Mouse (Mus musculus): Measurements from ENCODE around the gene Mvb12a. TPM values are rescaled to one million over a fixed set of nuclear protein-coding genes. Genes with fewer than 3 reads are reported as not detected.
"Not testable (repeated sequence)": the region's sequence is repeated elsewhere in the genome, so short reads cannot be mapped to it uniquely, and the experiment has no call there.

The Mvb12a gene
- polyA plus RNA-seq, 1 experiment from 2014 or later, result 69.0 TPM

GRCm38 (mm10) chr8:71528362-71529073, 14.2 kb upstream of the Mvb12a start:
- no peaks in the 10 kb centered on the region for H3K36me3 ChIP-seq
- no peak overlapping the region for H3K4me3 ChIP-seq
- no peak overlapping the region for H3K9ac ChIP-seq
- peaks cover 36% of the 10 kb centered on the region for H3K27me3 ChIP-seq
- no peaks in the 10 kb centered on the region for H3K9me3 ChIP-seq
- peak overlapping the region; percentile 61; the same call in 1 of the 2 replicates for H3K27ac ChIP-seq
- WGBS, result 69% methylated on average over 11 of the region's 11 CpGs
- no peak overlapping the region for H3K4me2 ChIP-seq (replicated peaks)
- no peak for ATAC-seq (ENCODE audit: insufficient number of reproducible peaks, insufficient read depth, low FRiP score, low TSS enrichment)
- H3K4me1 ChIP-seq, result peaks cover 7% of the 10 kb centered on the region; the same call in 1 of the 2 replicates

DNA sequence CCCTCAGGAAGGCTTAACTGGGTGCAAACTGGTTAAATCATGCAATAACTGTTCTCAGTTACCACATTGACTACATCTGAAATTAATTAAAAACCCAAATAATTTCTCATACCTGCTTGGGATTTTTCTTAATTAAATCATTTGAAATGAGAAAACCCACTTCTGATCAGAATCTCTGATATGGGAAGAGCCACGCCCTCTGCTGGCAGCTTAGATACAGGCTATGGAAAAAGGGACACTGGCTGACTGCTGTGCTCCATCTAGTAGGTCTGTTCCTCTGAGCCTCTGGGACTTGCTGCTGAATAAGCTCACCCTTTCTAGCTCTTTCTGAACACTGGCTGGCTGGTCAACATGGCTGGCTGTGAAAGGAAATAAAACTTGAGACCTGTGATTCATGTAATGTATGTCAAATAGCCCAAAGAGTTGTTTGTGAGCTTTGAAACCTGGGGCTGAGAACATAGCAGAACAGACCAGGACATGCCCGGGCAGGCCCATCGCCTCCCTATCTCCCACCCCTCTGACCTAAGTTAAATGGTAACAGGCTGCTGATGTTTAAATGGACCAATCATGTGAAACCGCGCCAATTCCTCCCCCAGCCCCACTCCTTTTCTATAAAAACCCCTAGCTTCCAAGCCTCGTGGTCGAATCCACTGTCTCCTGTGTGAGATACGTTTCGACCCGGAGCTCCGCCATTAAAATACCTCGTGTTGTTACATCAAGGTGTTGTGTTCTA, 11.8 kb upstream of the Mvb12a start:
- H3K4me2 ChIP-seq (replicated peaks); H3K27ac ChIP-seq; H3K9ac ChIP-seq; H3K36me3 ChIP-seq; H3K4me3 ChIP-seq; H3K4me1 ChIP-seq; H3K9me3 ChIP-seq; ATAC-seq (ENCODE audit: insufficient number of reproducible peaks, insufficient read depth, low FRiP score, low TSS enrichment): not testable (repeated sequence)
- peaks cover 16% of the 10 kb centered on the region for H3K27me3 ChIP-seq
- 59% methylated on average over 6 of the region's 12 CpGs for WGBS

DNA sequence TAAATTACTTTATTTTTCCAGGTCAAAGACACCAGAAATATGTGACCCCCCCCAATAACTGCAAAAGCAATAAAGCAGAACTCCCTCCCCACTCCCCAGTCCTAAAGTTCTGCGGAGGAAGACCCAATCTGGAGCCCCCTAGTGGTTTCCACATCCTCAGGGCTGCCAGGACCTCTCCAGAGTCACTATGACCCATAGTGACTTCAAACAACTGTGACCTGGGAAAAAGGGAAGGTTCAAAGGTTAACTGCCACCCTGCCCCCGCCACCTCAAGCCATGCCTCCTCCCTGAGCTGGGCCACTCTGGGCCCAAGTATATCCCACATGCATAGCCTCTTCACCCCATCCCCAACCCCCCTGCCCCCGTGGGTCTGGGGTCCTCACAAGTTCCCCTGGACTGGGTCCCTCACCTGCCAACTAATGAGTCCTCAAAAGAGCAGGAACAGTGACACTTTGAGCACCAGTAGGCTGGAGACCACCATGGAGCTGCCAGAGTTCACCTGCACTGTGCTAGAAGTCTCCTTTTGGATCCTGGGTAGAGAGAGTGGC, 8.4 kb upstream of the Mvb12a start:
- no peak overlapping the region for H3K27ac ChIP-seq
- 33% methylated on average over 3 of the region's 3 CpGs for WGBS
- ATAC-seq (ENCODE audit: insufficient number of reproducible peaks, insufficient read depth, low FRiP score, low TSS enrichment), result no peak
- H3K9ac ChIP-seq, result no peak overlapping the region
- no peaks in the 10 kb centered on the region for H3K9me3 ChIP-seq
- H3K27me3 ChIP-seq, result 0 out of 2 replicates have a peak, but pooled peaks cover 8% of the 10 kb centered on the region
- H3K4me3 ChIP-seq, result no peak overlapping the region
- no peak overlapping the region for H3K4me2 ChIP-seq (replicated peaks)
- peaks cover 5% of the 10 kb centered on the region for H3K4me1 ChIP-seq
- no peaks in the 10 kb centered on the region for H3K36me3 ChIP-seq

DNA sequence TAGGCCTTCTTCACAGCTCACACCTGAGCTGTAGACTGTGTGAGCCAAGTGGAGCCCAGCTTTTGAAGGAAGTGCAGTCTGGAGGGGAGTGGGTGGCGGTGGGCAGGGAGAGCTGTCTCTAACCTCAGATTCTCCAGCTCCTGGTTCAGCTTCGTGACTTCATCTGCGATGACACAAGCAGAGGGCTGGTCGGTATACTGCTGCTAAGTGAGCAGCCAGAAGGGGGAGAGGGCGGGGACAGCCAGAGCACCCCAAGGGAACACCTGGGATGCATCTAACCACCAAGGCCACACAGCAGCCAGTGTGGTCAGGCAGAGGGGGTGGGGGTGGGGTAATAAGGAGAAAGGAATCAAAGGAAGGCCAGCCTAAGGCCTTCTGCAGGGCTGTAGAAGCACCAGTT, 7.1 kb upstream of the Mvb12a start:
- H3K27me3 ChIP-seq, result 0 out of 2 replicates have a peak, but pooled peaks cover 9% of the 10 kb centered on the region
- ATAC-seq (ENCODE audit: insufficient number of reproducible peaks, insufficient read depth, low FRiP score, low TSS enrichment), result no peak
- WGBS, result 65% methylated on average over 5 of the region's 5 CpGs

DNA sequence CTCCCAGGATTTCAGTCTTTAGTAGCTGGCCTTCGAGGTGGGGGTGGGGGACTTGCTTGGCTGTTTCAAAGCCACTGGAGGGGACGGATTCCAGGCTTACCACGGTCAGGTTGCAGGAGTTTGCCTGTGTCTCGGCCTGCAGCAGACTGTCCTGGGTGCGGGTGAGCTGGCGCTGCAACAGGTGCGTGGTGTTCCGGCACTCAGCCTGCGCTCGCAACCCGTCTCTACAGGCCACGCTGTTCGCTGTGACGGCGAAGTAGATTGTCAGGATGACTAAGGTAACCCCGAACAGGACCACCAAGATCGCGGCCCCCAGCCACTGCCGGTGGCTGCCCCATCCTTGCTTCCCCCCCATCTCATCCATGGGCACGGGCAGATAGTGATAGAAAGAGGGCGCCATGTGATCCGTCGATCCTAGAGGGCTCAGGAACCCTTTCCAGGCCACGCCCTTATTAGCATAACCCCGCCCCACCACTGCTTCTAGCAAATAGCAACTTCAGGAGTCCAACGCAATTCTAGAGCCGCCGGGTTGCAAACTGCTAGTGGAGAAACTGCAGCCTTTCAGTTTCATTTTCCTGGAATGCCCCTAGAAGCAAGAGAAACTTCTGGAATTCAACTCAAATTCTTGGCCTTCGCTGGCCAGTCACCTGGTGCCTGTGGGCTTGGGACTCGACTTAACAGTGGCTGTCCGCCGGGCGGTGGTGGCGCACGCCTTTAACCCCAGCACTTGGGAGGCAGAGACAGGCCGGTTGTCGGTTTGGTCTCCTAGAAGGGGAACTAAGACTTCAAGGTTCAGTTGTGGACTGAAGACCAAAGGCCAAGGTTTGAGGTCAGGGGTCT, 5.5 kb upstream of the Mvb12a start, which contains the start of gene Bst2:
Gene Bst2 (minus strand): TSS at position 429 of the 840 bp plus-strand sequence.
- H3K9ac ChIP-seq, result no peak within 1 kb of the TSS
- peak; percentile 31; the same call in 1 of the 2 replicates for ATAC-seq (ENCODE audit: insufficient number of reproducible peaks, insufficient read depth, low FRiP score, low TSS enrichment)
- H3K4me2 ChIP-seq (replicated peaks), result peak within 1 kb of the TSS; percentile 51
- peak within 1 kb of the TSS; percentile 37 for H3K4me3 ChIP-seq
- H3K4me1 ChIP-seq, result peaks cover 5% of the 10 kb centered on the region
- H3K27ac ChIP-seq, result no peak within 1 kb of the TSS
- no peaks in the 10 kb centered on the region for H3K9me3 ChIP-seq
- 0 out of 2 replicates have a peak, but pooled peaks cover 9% of the 10 kb centered on the region for H3K27me3 ChIP-seq
- 2% methylated on average over 37 of the region's 37 CpGs for WGBS
- H3K36me3 ChIP-seq, result no peaks in the 10 kb centered on the region

More for the DNA sequence above, 7.1 kb upstream of the Mvb12a start:
- H3K4me2 ChIP-seq (replicated peaks), result no peak overlapping the region
- H3K36me3 ChIP-seq, result no peaks in the 10 kb centered on the region
- H3K9ac ChIP-seq, result no peak overlapping the region
- H3K9me3 ChIP-seq, result no peaks in the 10 kb centered on the region
- H3K4me3 ChIP-seq, result no peak overlapping the region
- peaks cover 5% of the 10 kb centered on the region for H3K4me1 ChIP-seq
- no peak overlapping the region for H3K27ac ChIP-seq

GRCm38 (mm10) chr8:71543755-71544154, 1.0 kb downstream of the Mvb12a start:
- Histone ChIP-seq H3K4me3 (peak overlapping the region; percentile 91), H3K9ac (peak overlapping the region; percentile 87; the same call in 1 of the 2 replicates), H3K27me3 (0 out of 2 replicates have a peak, but pooled peaks cover 3% of the 10 kb centered on the region), H3K9me3 (no peaks in the 10 kb centered on the region), H3K4me1 (peaks cover 8% of the 10 kb centered on the region), H3K4me2 (replicated peaks) (peak overlapping the region; percentile 89), H3K27ac (no peak overlapping the region), H3K36me3 (peaks cover 32% of the 10 kb centered on the region)
- 87% methylated on average over 9 of the region's 9 CpGs for WGBS
- ATAC-seq (ENCODE audit: insufficient number of reproducible peaks, insufficient read depth, low FRiP score, low TSS enrichment), result no peak

GRCm38 (mm10) chr8:71545053-71545452, 2.3 kb downstream of the Mvb12a start:
- Histone ChIP-seq H3K4me3 (no peak overlapping the region), H3K9me3 (no peaks in the 10 kb centered on the region), H3K27me3 (no peaks in the 10 kb centered on the region), H3K4me2 (replicated peaks) (no peak overlapping the region), H3K27ac (no peak overlapping the region), H3K36me3 (peaks cover 32% of the 10 kb centered on the region), H3K4me1 (peaks cover 8% of the 10 kb centered on the region), H3K9ac (no peak overlapping the region)
- no peak for ATAC-seq (ENCODE audit: insufficient number of reproducible peaks, insufficient read depth, low FRiP score, low TSS enrichment)
- WGBS, result 88% methylated on average over 11 of the region's 11 CpGs

DNA sequence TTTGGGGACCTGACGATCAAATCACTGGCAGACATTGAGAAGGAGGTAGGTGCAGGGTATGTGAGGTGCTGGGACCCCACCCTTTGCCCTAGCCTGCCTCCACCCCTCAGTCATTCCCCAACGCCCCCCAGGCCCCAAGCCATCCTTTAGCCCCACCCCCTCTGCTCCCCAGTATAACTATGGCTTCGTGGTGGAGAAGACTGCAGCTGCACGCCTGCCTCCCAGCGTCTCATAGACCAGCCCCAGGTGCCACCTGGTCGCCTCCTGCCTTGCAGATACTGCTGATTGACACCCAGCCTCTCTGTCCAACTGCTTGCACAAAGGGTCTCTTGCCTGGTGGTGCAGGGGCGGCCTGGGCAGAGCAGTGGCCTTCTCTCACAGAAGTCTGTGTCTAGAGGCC, 4.9 kb downstream of the Mvb12a start:
- Histone ChIP-seq H3K9ac (no peak overlapping the region), H3K27ac (no peak overlapping the region), H3K27me3 (no peaks in the 10 kb centered on the region), H3K4me3 (no peak overlapping the region), H3K9me3 (no peaks in the 10 kb centered on the region), H3K36me3 (peaks cover 32% of the 10 kb centered on the region), H3K4me1 (peaks cover 8% of the 10 kb centered on the region), H3K4me2 (replicated peaks) (no peak overlapping the region)
- WGBS, result 84% methylated on average over 7 of the region's 7 CpGs
- no peak for ATAC-seq (ENCODE audit: insufficient number of reproducible peaks, insufficient read depth, low FRiP score, low TSS enrichment)

- Histone ChIP-seq H3K27ac (no peak overlapping the region), H3K4me2 (replicated peaks) (no peak overlapping the region), H3K4me3 (no peak overlapping the region), H3K4me1 (peaks cover 3% of the 10 kb centered on the region; the same call in 1 of the 2 replicates), H3K36me3 (peaks cover 25% of the 10 kb centered on the region), H3K9me3 (no peaks in the 10 kb centered on the region), H3K27me3 (peaks cover 4% of the 10 kb centered on the region), H3K9ac (no peak overlapping the region)
- no peak for ATAC-seq (ENCODE audit: insufficient number of reproducible peaks, insufficient read depth, low FRiP score, low TSS enrichment)
- WGBS, result 65% methylated on average over 7 of the region's 7 CpGs
Measured at GRCm38 (mm10) chr8:71550754-71551153, 8.0 kb downstream of the Mvb12a start.

- Histone ChIP-seq H3K4me3 (no peak overlapping the region), H3K9me3 (no peaks in the 10 kb centered on the region), H3K27me3 (peaks cover 25% of the 10 kb centered on the region), H3K36me3 (peaks cover 8% of the 10 kb centered on the region), H3K4me1 (peaks cover 3% of the 10 kb centered on the region; the same call in 1 of the 2 replicates), H3K27ac (0 out of 2 replicates have a peak overlapping the region, but pooled peaks have one; percentile 30), H3K4me2 (replicated peaks) (no peak overlapping the region), H3K9ac (no peak overlapping the region)
- WGBS, result 49% methylated on average over 6 of the region's 6 CpGs
- ATAC-seq (ENCODE audit: insufficient number of reproducible peaks, insufficient read depth, low FRiP score, low TSS enrichment), result no peak
Measured at GRCm38 (mm10) chr8:71552770-71553169, 10.0 kb downstream of the Mvb12a start.

DNA sequence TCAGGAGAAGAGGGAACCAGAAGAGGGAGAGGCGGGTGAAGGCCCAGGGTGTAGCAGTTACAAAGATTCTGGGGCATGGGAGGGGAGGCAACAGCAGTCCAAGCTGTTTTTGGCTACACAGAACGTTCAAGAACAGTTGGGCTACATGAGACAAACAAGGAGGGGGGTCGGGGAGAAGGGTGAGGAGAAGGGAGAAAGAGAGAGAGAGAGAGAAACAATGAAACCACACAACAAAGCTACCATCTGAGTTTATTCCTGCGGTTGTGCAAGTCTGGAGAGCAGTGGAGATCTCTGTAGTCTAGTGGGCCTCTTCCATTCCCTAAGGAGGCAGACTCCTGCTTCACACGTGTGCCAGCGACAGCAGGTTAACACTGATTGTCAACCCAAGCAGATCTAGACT, 11.3 kb downstream of the Mvb12a start:
- Histone ChIP-seq H3K27ac (no peak overlapping the region), H3K4me1 (peaks cover 10% of the 10 kb centered on the region; the same call in 1 of the 2 replicates), H3K4me2 (replicated peaks) (no peak overlapping the region), H3K27me3 (peaks cover 37% of the 10 kb centered on the region), H3K9ac (no peak overlapping the region), H3K36me3 (no peaks in the 10 kb centered on the region), H3K4me3 (no peak overlapping the region), H3K9me3 (no peaks in the 10 kb centered on the region)
- 64% methylated on average over 6 of the region's 6 CpGs for WGBS
- ATAC-seq (ENCODE audit: insufficient number of reproducible peaks, insufficient read depth, low FRiP score, low TSS enrichment), result no peak

Data from embryonic facial prominence, embryonic 12.5 days (tissue).